Mouse (Mus musculus): ENCODE data around the gene Map3k12. TPM values are rescaled to one million over a fixed set of nuclear protein-coding genes. Genes with fewer than 3 reads are reported as not detected.
A peak's percentile ranks its signal among the peaks of the same experiment; 100 is the strongest.

The Map3k12 gene
- polyA plus RNA-seq, 1 experiment, result 2.1 TPM

DNA sequence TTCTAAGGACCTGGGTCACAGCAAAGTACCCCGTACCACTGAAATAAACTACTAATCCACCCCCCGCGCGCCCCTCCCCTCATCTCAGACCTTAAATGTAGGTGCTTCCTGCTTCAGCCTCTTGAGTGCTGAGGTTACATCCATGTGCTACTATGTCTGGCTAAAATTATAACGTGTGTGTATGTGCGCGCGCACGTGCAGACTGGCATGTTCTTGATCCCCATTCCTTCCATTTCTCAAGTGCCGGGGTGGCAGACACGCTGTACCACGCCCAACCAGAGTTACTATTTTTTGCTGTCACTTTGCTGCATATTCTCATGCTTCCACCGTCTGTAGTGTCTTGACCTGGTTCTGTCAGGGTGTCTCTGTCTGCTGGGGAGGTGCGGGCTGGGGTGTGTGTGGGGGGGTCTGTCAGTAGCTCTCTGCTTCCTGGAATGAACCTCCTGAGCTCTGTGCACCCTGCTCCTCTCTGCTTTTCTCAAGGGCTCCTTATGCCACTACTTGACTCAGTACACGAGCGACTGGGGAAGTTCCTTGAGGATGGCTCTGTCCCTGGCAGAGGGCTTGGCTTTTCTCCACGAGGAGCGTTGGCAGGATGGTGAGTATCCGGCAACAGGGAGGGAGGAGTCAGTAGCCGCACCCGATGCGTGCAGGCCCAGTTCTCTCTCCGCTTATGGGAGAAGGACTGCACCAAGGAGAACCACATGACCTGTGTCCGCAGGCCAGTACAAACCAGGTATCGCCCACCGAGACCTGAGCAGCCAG is 65.0 kb downstream of the Map3k12 start:
- TF ChIP-seq POLR2A (IDR thresholded peaks at IDR 0.05; ENCODE audit: low read depth, low read length) (no peak), CTCF (IDR thresholded peaks at IDR 0.05; ENCODE audit: extremely low read depth, insufficient read length, insufficient replicate concordance, low read depth, low read length) (no peak)
- Histone ChIP-seq H3K36me3 (ENCODE audit: control insufficient read depth, insufficient read depth, low read length) (no peaks in the 10 kb centered on the region), H3K27me3 (ENCODE audit: control insufficient read depth, insufficient read depth, low read length) (no peaks in the 10 kb centered on the region), H3K4me1 (ENCODE audit: control insufficient read depth, insufficient read depth, insufficient read length, low read length) (peaks cover 3% of the 10 kb centered on the region; the same call in 1 of the 2 replicates), H3K4me3 (ENCODE audit: low read depth, low read length) (no peak overlapping the region), H3K27ac (ENCODE audit: insufficient read depth, low read depth, low read length) (no peak overlapping the region)
- WGBS, result 65% methylated on average over 26 of the region's 26 CpGs

DNA sequence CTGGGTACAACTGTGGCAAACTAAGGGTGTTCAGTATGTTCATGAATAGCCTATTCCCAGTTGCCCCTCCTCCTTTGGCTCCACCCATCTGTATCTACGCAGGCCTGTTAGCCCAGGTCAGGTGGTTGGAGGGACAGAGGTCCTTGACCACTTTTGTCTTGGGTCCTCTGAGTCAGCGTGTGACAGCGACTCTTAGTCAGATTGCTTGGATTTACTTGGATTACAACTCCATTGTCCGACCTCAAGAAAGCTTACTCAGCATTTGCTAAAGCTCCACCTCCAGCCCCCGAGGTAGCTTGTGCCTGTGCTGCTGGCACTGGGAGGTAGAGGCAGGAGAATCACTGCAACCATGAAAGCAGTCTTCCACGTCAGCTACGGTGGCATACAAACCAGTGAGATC is 65.9 kb downstream of the Map3k12 start:
- Histone ChIP-seq H3K4me3 (ENCODE audit: low read depth, low read length) (peak overlapping the region; percentile 47), H3K27me3 (ENCODE audit: control insufficient read depth, insufficient read depth, low read length) (no peaks in the 10 kb centered on the region), H3K27ac (ENCODE audit: insufficient read depth, low read depth, low read length) (peak overlapping the region; percentile 76), H3K4me1 (ENCODE audit: control insufficient read depth, insufficient read depth, insufficient read length, low read length) (peaks cover 3% of the 10 kb centered on the region; the same call in 1 of the 2 replicates), H3K36me3 (ENCODE audit: control insufficient read depth, insufficient read depth, low read length) (no peaks in the 10 kb centered on the region)
- WGBS, result 15% methylated on average over 7 of the region's 7 CpGs
- TF ChIP-seq CTCF (IDR thresholded peaks at IDR 0.05; ENCODE audit: extremely low read depth, insufficient read length, insufficient replicate concordance, low read depth, low read length) (no peak), POLR2A (IDR thresholded peaks at IDR 0.05; ENCODE audit: low read depth, low read length) (no peak)

DNA sequence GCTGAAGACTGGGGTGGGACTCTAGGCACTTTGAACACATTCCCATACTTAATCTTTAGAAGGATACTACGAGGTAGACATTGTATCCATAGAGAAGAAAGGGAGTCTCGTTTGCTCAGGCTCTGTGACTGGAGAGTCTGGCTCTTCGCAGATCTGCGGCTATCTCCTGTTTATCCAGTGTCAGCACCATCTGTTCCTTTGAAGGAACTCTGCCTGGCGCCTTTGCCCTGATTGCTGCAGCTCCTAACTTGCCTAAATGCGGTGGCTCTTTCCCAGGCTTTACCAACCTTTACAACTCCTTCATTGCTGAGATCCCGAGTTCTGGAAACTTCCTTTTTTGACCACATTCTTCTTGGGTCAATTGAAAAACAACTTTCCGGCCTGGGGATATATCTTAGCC is 67.5 kb downstream of the Map3k12 start:
- Histone ChIP-seq H3K4me1 (ENCODE audit: control insufficient read depth, insufficient read depth, insufficient read length, low read length) (peaks cover 3% of the 10 kb centered on the region; the same call in 1 of the 2 replicates), H3K4me3 (ENCODE audit: low read depth, low read length) (no peak overlapping the region), H3K36me3 (ENCODE audit: control insufficient read depth, insufficient read depth, low read length) (no peaks in the 10 kb centered on the region), H3K27ac (ENCODE audit: insufficient read depth, low read depth, low read length) (no peak overlapping the region), H3K27me3 (ENCODE audit: control insufficient read depth, insufficient read depth, low read length) (peaks cover 2% of the 10 kb centered on the region; the same call in 1 of the 2 replicates)
- WGBS, result 80% methylated on average over 8 of the region's 8 CpGs
- no peak for TF ChIP-seq POLR2A (IDR thresholded peaks at IDR 0.05; ENCODE audit: low read depth, low read length)
- no peak for TF ChIP-seq CTCF (IDR thresholded peaks at IDR 0.05; ENCODE audit: extremely low read depth, insufficient read length, insufficient replicate concordance, low read depth, low read length)

Other genes with a start within 250 kb of the Map3k12 start
- gene Gm9918, start 246.5 kb downstream of the Map3k12 start, polyA plus RNA-seq (2012; rRNA removed), result not detected in 2 replicates
- gene Mfsd5, start 237.6 kb downstream of the Map3k12 start, polyA plus RNA-seq (2012; rRNA removed), result 38.0 and 67.0 TPM in 2 replicates
- gene Espl1, start 220.8 kb downstream of the Map3k12 start, polyA plus RNA-seq (2012; rRNA removed), result 3.6 and 5.8 TPM in 2 replicates
- gene Pfdn5, start 190.9 kb downstream of the Map3k12 start, polyA plus RNA-seq (2012; rRNA removed), result 41.8 and 47.8 TPM in 2 replicates
- 15.9 and 30.0 TPM in 2 replicates for gene Myg1, start 185.4 kb downstream of the Map3k12 start, polyA plus RNA-seq (2012; rRNA removed)
- gene Aaas, start 166.3 kb downstream of the Map3k12 start, polyA plus RNA-seq (2012; rRNA removed), result 10.2 and 20.3 TPM in 2 replicates
- not detected in 2 replicates for gene Sp7, start 149.9 kb downstream of the Map3k12 start, polyA plus RNA-seq (2012; rRNA removed)
- gene Sp1, start 110.9 kb downstream of the Map3k12 start, polyA plus RNA-seq (2012; rRNA removed), result 7.0 and 13.8 TPM in 2 replicates
- 0.18 and 2.7 TPM in 2 replicates for gene Amhr2, start 71.7 kb downstream of the Map3k12 start, polyA plus RNA-seq (2012; rRNA removed)
- gene Prr13, start 58.0 kb downstream of the Map3k12 start, polyA plus RNA-seq (2012; rRNA removed), result 351 and 585 TPM in 2 replicates
- 215 and 442 TPM in 2 replicates for gene Pcbp2, start 46.5 kb downstream of the Map3k12 start, polyA plus RNA-seq (2012; rRNA removed)
- gene Gm10337, start 13.3 kb downstream of the Map3k12 start, polyA plus RNA-seq (2012; rRNA removed), result not detected in 2 replicates
- gene Tarbp2, start 1.1 kb upstream of the Map3k12 start, polyA plus RNA-seq (2012; rRNA removed), result 43.2 and 71.1 TPM in 2 replicates
- 2.3 and 2.7 TPM in 2 replicates for gene Npff, start 7.9 kb upstream of the Map3k12 start, polyA plus RNA-seq (2012; rRNA removed)
- gene Gm28047, start 108.0 kb upstream of the Map3k12 start, polyA plus RNA-seq (2012; rRNA removed), result not detected in 2 replicates
- gene Atf7, start 108.4 kb upstream of the Map3k12 start, polyA plus RNA-seq (2012; rRNA removed), result 20.4 and 38.6 TPM in 2 replicates
- gene Atp5g2, start 155.3 kb upstream of the Map3k12 start, polyA plus RNA-seq (2012; rRNA removed), result 110 and 295 TPM in 2 replicates
- 7.1 and 15.6 TPM in 2 replicates for gene Calcoco1, start 205.1 kb upstream of the Map3k12 start, polyA plus RNA-seq (2012; rRNA removed)

All from small intestine, adult 2 months (tissue).